Mouse (Mus musculus) left cerebral cortex, adult 11 months (tissue): ENCODE measurements at regions not wholly inside any gene's neighbourhood (a gene's known extent, or its start where the extent isn't known, plus 50 kb on each side); places are given as distances from the start of the nearest gene placed in this dataset.

ENCODE experiments used
- DNase-seq: peaks from one replicate; pipeline ENCODE4 v3.0.0; 2022; ENCODE audit warnings: low spot score

DNA sequence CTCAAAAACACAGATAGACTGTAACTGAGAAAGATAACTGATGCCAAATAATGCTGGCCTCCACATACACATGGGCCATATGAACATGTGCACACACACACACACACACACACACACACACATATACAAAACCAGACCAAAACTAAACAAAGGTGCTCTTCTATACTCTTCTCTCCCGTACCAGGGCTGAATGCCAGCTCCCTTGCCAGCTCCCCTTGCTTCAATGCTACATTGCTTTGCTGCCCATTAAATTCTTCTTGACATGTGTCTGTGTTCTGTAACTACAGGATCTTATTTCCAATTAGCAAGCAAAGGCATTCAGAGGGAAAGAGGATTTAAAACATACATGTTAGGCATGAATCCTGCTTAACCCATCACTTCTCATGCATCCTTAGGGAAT is 74.3 kb upstream of the Chrm2 start:
- no peak for DNase-seq
